In genomic region chr5:73627991-73628390, GRCm38 (mm10) we compare ENCODE assay signal across 26 mouse cellular contexts. TPM values are rescaled to one million over a fixed set of nuclear protein-coding genes. Genes with fewer than 3 reads are reported as not detected.
DNase-seq lines count a peak whose midpoint lies in the region; TF ChIP-seq lines count a peak whose summit lies in the region.
"Had no signal": no experiment of that assay in that cellular context is flagged by ENCODE, and none has a peak within 500 bp of the region (broad histone marks: within the 10 kb centered on the region; RNA-seq: fewer than 3 reads in every experiment).

No protein-coding gene starts in this region.

- no peak for TF ChIP-seq CTCF in heart, adult 2 months (IDR thresholded peaks at IDR 0.05)
- TF ChIP-seq CTCF in testis, adult 2 months (IDR thresholded peaks at IDR 0.05; ENCODE audit: control insufficient read depth, insufficient read depth, insufficient replicate concordance, low read depth, low read length): no peak

- no peak overlapping the region for H3K27ac ChIP-seq in heart, embryonic 10.5 days
- no peak overlapping the region for H3K27ac ChIP-seq in heart, adult 2 months
- no peak overlapping the region for H3K27ac ChIP-seq in testis, adult 2 months (ENCODE audit: control insufficient read depth, insufficient read depth, low read depth, low read length)
- H3K27ac ChIP-seq: embryonic facial prominence, embryonic 13.5 days; embryonic facial prominence, embryonic 15.5 days; forebrain, embryonic 10.5 days; forebrain, embryonic 12.5 days had no signal

- no peaks in the 10 kb centered on the region for H3K27me3 ChIP-seq in heart, embryonic 10.5 days (ENCODE audit: insufficient read depth, poor library complexity, severe bottlenecking)
- H3K27me3 ChIP-seq in heart, adult 2 months (ENCODE audit: control insufficient read depth, insufficient read depth, low read length): no peaks in the 10 kb centered on the region
- no peaks in the 10 kb centered on the region for H3K27me3 ChIP-seq in testis, adult 2 months (ENCODE audit: control insufficient read depth, insufficient read depth, low read length)
- H3K27me3 ChIP-seq: embryonic facial prominence, embryonic 13.5 days; embryonic facial prominence, embryonic 15.5 days; forebrain, embryonic 12.5 days had no signal

- H3K9me3 ChIP-seq in heart, embryonic 10.5 days: no peaks in the 10 kb centered on the region
- H3K9me3 ChIP-seq: embryonic facial prominence, embryonic 13.5 days; embryonic facial prominence, embryonic 15.5 days; forebrain, embryonic 10.5 days; forebrain, embryonic 12.5 days had no signal

- H3K4me1 ChIP-seq in heart, embryonic 10.5 days: peaks cover 8% of the 10 kb centered on the region; the same call in 1 of the 2 replicates
- no peaks in the 10 kb centered on the region for H3K4me1 ChIP-seq in heart, adult 2 months (ENCODE audit: control insufficient read depth, insufficient read depth, low read length)
- H3K4me1 ChIP-seq in testis, adult 2 months (ENCODE audit: control insufficient read depth, insufficient read depth, low read length): peaks cover 6% of the 10 kb centered on the region
- H3K4me1 ChIP-seq: embryonic facial prominence, embryonic 13.5 days; embryonic facial prominence, embryonic 15.5 days had no signal

- no peaks in the 10 kb centered on the region for H3K36me3 ChIP-seq in heart, embryonic 10.5 days
- no peaks in the 10 kb centered on the region for H3K36me3 ChIP-seq in heart, adult 2 months (ENCODE audit: control insufficient read depth, insufficient read depth, low read length)
- no peaks in the 10 kb centered on the region for H3K36me3 ChIP-seq in testis, adult 2 months (ENCODE audit: control insufficient read depth, insufficient read depth, low read length)
- H3K36me3 ChIP-seq: embryonic facial prominence, embryonic 15.5 days; forebrain, embryonic 10.5 days; forebrain, embryonic 12.5 days had no signal

- TF ChIP-seq EP300 in heart, adult 2 months (IDR thresholded peaks at IDR 0.05; ENCODE audit: insufficient read depth, low read depth, low read length): no peak

- intact Hi-C loops in heart, adult 2 months (cut with DNase I): no loop called here

- no peak for TF ChIP-seq POLR2A in heart, adult 2 months (IDR thresholded peaks at IDR 0.05; ENCODE audit: insufficient read depth, low read depth, low read length)
- no peak for TF ChIP-seq POLR2A in testis, adult 2 months (IDR thresholded peaks at IDR 0.05; ENCODE audit: control insufficient read depth, low read depth, low read length)

- H3K4me3 ChIP-seq in heart, embryonic 10.5 days: no peak overlapping the region
- no peak overlapping the region for H3K4me3 ChIP-seq in heart, adult 2 months
- peak overlapping the region; percentile 21 for H3K4me3 ChIP-seq in testis, adult 2 months (ENCODE audit: control insufficient read depth, low read depth, low read length)
- H3K4me3 ChIP-seq: embryonic facial prominence, embryonic 13.5 days; embryonic facial prominence, embryonic 15.5 days; erythroblast, embryonic 14.5 days; forebrain, embryonic 10.5 days; forebrain, embryonic 12.5 days had no signal

- 79% methylated on average over 15 of the region's 15 CpGs for WGBS in heart, embryonic 10.5 days
- 85% methylated on average over 15 of the region's 15 CpGs for WGBS in heart, adult 2 months

- H3K79me2 ChIP-seq in heart, adult 2 months (replicated peaks; ENCODE audit: control insufficient read depth, insufficient read depth, low read length): no peaks in the 10 kb centered on the region

- DNase-seq in heart, embryonic 10.5 days (ENCODE audit: low spot score): peak; percentile 51
- no peak for DNase-seq in heart, adult 2 months
- DNase-seq in testis, postnatal 10 days (ENCODE audit: low spot score): no peak
- no peak for DNase-seq in layer of hippocampus, postnatal 14 days (ENCODE audit: low spot score in 2 of 2)
- DNase-seq: adrenal gland, adult 2 months; adrenal gland, postnatal 10 days; adrenal gland, postnatal 25 days; cerebellum, adult 11 months; cerebellum, adult 18-20 months; cerebellum, adult 8-10 months; cerebellum, adult 9-11 months; cerebellum, postnatal 14 days; cerebellum, postnatal 36 days; embryo, embryonic 11 days had no signal

- no peak overlapping the region for H3K9ac ChIP-seq in heart, adult 2 months (ENCODE audit: low read depth, low read length)
- H3K9ac ChIP-seq: embryonic facial prominence, embryonic 13.5 days; embryonic facial prominence, embryonic 15.5 days; forebrain, embryonic 12.5 days had no signal

RNA-seq across cellular contexts. Expression of gene Lrrc66, which starts 4.3 kb away (rescaled TPM):
- 0.04 and 0.11 TPM in 2 replicates for polyA plus RNA-seq in heart, embryonic 10.5 days (2016; fragmentation: Nextera tagmentation; extraction: Ambion mirVana)
- not detected for total RNA-seq in heart, adult 2 months (2021)
- 0.04 TPM in 1 of 2 replicates, not detected in the other for polyA plus RNA-seq in heart, adult 2 months (2012; rRNA removed)
- 1.5 and 1.7 TPM in 2 replicates for polyA plus RNA-seq in testis, adult 2 months (2012; rRNA removed)
- total RNA-seq in layer of hippocampus, postnatal 14 days (2021): not detected
- total RNA-seq: adrenal gland, adult 2 months; adrenal gland, postnatal 10 days; adrenal gland, postnatal 25 days; ES-E14 had no signal
- polyA plus RNA-seq: adrenal gland, adult 2 months; C2C12; embryonic facial prominence, embryonic 13.5 days; embryonic facial prominence, embryonic 15.5 days; erythroblast, embryonic 14.5 days; forebrain, embryonic 10.5 days; forebrain, embryonic 12.5 days; forebrain, embryonic 14.5 days; forebrain, embryonic 16.5 days had no signal

RNA-seq across cellular contexts. Expression of gene Sgcb, which starts 19.6 kb away (rescaled TPM):
- 22.8 and 26.0 TPM in 2 replicates for polyA plus RNA-seq in heart, embryonic 10.5 days (2016; fragmentation: Nextera tagmentation; extraction: Ambion mirVana)
- 100 to 1,000 TPM; 101 to 113 TPM for total RNA-seq in heart, adult 2 months (2021)
- 43.2 and 84.3 TPM in 2 replicates for polyA plus RNA-seq in heart, adult 2 months (2012; rRNA removed)
- polyA plus RNA-seq in testis, adult 2 months (2012; rRNA removed): 20.1 and 21.7 TPM in 2 replicates
- 10 to 100 TPM; 59.4 to 60.5 TPM for total RNA-seq in layer of hippocampus, postnatal 14 days (2021)
- polyA plus RNA-seq: erythroblast, embryonic 14.5 days had no signal

RNA-seq across cellular contexts. Expression of gene Spata18, which starts 23.2 kb away (rescaled TPM):
- not detected in 2 replicates for polyA plus RNA-seq in heart, embryonic 10.5 days (2016; fragmentation: Nextera tagmentation; extraction: Ambion mirVana)
- under 1 TPM; 0.21 to 0.30 TPM for total RNA-seq in heart, adult 2 months (2021)
- 0.91 and 1.3 TPM in 2 replicates for polyA plus RNA-seq in heart, adult 2 months (2012; rRNA removed)
- 538 and 551 TPM in 2 replicates for polyA plus RNA-seq in testis, adult 2 months (2012; rRNA removed)
- total RNA-seq in layer of hippocampus, postnatal 14 days (2021): 1 to 10 TPM; 1.4 to 3.2 TPM
- total RNA-seq: adrenal gland, adult 2 months; adrenal gland, postnatal 25 days; common myeloid progenitor, adult 5-6 weeks; ES-E14; MEL had no signal
- polyA plus RNA-seq: adrenal gland, adult 2 months; C2C12; erythroblast, embryonic 14.5 days; forebrain, embryonic 10.5 days had no signal

Comparison
In these comparisons a context has a peak if more than half of its experiments do, and no peak if none do; other contexts are left out.
1. RNA of gene Spata18, which starts 23.2 kb away (polyA plus RNA-seq): 538 to 551 TPM in testis, adult 2 months; 0.91 to 1.3 TPM in heart, adult 2 months and not detected in heart, embryonic 10.5 days; every median in the first group is over 100 times any median in the second.